Mouse (Mus musculus) bone marrow, adult 2 months (tissue): ENCODE measurements at regions not wholly inside any gene's neighbourhood (a gene's known extent, or its start where the extent isn't known, plus 50 kb on each side); places are given as distances from the start of the nearest gene placed in this dataset.

ENCODE experiments used
- CTCF ChIP-seq: fragments of 200-500 bp; IDR thresholded peaks from 2 replicates; pipeline ENCODE4 v1.5.1; 2011; ENCODE audit warnings: low read length, control low read depth; ENCODE audit not compliant: control insufficient read depth, insufficient read depth
- POLR2A ChIP-seq: fragments of 200-500 bp; IDR thresholded peaks from 2 replicates; pipeline ENCODE4 v1.6.1; 2011; ENCODE audit warnings: low read depth, mild to moderate bottlenecking, control low read depth, low read length, borderline replicate concordance; ENCODE audit not compliant: control insufficient read depth

DNA sequence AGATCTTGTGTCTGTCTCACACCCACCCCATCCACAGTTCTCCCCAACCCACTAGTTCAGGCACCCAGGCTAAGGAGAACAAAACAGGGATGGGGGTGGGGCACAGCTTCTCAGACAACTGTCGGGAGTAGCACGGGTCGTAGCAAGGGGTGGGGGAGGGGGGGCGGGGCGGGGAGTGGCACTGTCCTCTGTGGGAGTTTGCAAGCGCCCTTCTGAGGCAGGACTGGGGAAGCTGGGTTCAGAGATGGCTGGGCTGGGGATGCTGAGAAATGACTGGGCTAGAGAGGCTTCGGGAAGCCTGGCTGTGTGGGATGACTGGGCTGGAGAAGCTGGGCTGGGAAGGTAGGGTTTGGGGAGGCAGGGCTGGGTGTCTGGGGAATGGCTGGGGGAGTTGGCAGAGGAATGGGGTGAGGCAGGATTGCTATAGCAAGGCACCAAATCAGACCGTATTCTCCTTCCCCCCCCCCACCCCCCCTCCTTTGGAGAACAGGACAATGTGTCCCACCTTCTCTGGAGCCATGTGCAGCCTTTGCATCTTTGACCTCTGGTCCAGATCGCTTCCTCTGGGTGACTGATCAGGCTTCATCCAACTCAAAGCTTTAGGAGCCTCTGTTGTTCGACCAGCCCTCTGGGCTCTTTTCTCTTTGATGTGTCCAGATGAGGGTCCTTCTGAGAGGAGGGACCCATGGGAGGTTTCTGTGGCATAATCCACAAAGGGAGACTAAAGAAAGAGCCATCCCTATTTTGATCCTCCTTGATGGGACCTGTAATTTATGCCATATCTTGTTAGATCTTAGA lies 131.2 kb upstream of the Jade1 start:
- TF ChIP-seq CTCF (no peak), POLR2A (no peak)
